Mouse (Mus musculus) stomach, embryonic 14.5 days (tissue): ENCODE results near the gene Siglech. TPM values are rescaled to one million over a fixed set of nuclear protein-coding genes. Genes with fewer than 3 reads are reported as not detected.

Experiments
- ATAC-seq: fragments of 200-750 bp; cut with Nextera tagmentation; 2 replicates; pipeline ENCODE4 v1.8.0; 2017; ENCODE audit warnings: low read depth, moderate TSS enrichment; ENCODE audit not compliant: insufficient number of reproducible peaks, insufficient read depth, low FRiP score
- H3K27ac ChIP-seq: fragments of 300-500 bp; sonication (generic); 2 replicates; pipeline ENCODE4 v1.5.1; 2014; ENCODE audit warnings: mild to moderate bottlenecking, low read length, moderate library complexity, mixed read lengths
- H3K27me3 ChIP-seq: fragments of 300-500 bp; sonication (generic); 2 replicates; pipeline ENCODE4 v1.6.1; 2014; ENCODE audit warnings: low read length, control low read depth, mixed read lengths; ENCODE audit not compliant: control insufficient read depth, insufficient read depth
- H3K36me3 ChIP-seq: fragments of 300-500 bp; sonication (generic); 2 replicates; pipeline ENCODE4 v1.6.1; 2014; ENCODE audit warnings: mild to moderate bottlenecking, control low read depth, low read length, moderate library complexity, mixed read lengths; ENCODE audit not compliant: control insufficient read depth, insufficient read depth
- H3K4me1 ChIP-seq: fragments of 300-500 bp; sonication (generic); 2 replicates; pipeline ENCODE4 v1.6.1; 2014; ENCODE audit warnings: low read length, control low read depth, mixed read lengths; ENCODE audit not compliant: control insufficient read depth, insufficient read depth
- H3K4me2 ChIP-seq: fragments of 300-500 bp; sonication (generic); replicated peaks from 2 replicates; pipeline ENCODE4 v1.6.1; 2014; ENCODE audit warnings: low read depth, low read length, control low read depth
- H3K4me3 ChIP-seq: fragments of 300-500 bp; sonication (generic); 2 replicates; pipeline ENCODE4 v1.5.1; 2014; ENCODE audit warnings: low read depth, low read length, control low read depth
- H3K9ac ChIP-seq: fragments of 300-500 bp; sonication (generic); replicated peaks from 2 replicates; pipeline ENCODE4 v1.6.1; 2014; ENCODE audit warnings: low read depth, mild to moderate bottlenecking, control low read depth, low read length, moderate library complexity, mixed read lengths
- H3K9me3 ChIP-seq: fragments of 300-500 bp; sonication (generic); 2 replicates; pipeline ENCODE4 v1.6.1; 2016; ENCODE audit warnings: low read depth, low read length, control low read depth; ENCODE audit not compliant: control insufficient read depth
- WGBS: fragments of 180-500 bp; shearing (Covaris S2); extraction: QIAGEN DNeasy Blood & Tissue Kit; methylation state at CpG from one replicate; pipeline ENCODE4 v1.1.7; 2014; 5-methylcytosine and 5-hydroxymethylcytosine counted together
- polyA plus RNA-seq: library from polyadenylated mRNA; unstranded; fragments of >200 nt; fragmentation: Nextera tagmentation; extraction: Ambion mirVana; gene quantifications from 2 replicates; pipeline ENCODE4 v1.2.1, GENCODE M21; 2014

Siglech gene
- polyA plus RNA-seq, 1 experiment from 2014 or later = 1.4 TPM

DNA sequence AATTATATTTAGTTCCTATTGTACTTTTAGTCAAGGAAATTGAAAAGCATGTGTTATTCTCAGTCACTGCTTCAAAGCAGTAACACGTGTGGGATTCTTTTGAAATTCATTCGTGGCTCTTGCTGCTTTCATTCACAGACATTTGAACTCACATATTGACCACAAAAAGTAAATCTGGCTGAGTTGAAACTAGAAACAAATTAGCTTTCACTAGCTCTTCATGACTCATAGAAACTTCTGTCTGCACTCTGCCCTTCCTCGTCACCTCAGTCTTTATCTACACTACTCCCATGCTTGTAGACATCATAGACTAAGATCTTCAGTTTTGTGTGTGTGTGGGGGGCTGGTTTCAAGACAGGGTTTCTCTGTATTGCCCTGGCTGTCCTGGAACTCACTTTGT, 32.0 kb downstream of the Siglech start:
- peaks cover 3% of the 10 kb centered on the region for H3K4me1 ChIP-seq
- H3K36me3 ChIP-seq = peaks cover 62% of the 10 kb centered on the region
- H3K27me3 ChIP-seq = no peaks in the 10 kb centered on the region
- no peak overlapping the region for H3K27ac ChIP-seq
- H3K4me3 ChIP-seq = no peak overlapping the region
- H3K9me3 ChIP-seq = no peaks in the 10 kb centered on the region
- WGBS = 89% methylated on average over 3 of the region's 3 CpGs
- ATAC-seq = no peak
- no peak overlapping the region for H3K4me2 ChIP-seq
- no peak overlapping the region for H3K9ac ChIP-seq

DNA sequence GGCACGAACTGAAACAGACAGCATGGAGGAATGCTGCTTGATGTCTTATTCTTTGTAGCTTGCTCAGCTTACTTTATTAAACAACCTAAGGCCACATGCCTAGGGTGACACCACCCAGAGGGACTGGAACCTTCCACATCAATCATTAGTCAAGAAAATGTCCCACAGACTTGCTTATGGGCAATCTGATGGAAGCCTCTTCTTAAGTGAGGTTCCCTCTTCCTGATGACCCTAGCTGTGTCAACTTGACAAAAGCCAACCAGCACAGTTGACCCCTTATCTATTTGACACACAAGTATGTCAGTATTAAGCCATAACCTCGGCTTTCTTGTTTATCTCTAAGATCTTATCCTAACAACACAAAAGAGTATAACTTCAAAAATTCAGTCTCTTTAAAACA, 42.0 kb downstream of the Siglech start:
- Histone ChIP-seq H3K9me3 (no peaks in the 10 kb centered on the region), H3K9ac (no peak overlapping the region), H3K4me3 (no peak overlapping the region), H3K27ac (no peak overlapping the region), H3K36me3 (peaks cover 70% of the 10 kb centered on the region), H3K4me1 (no peaks in the 10 kb centered on the region), H3K27me3 (no peaks in the 10 kb centered on the region), H3K4me2 (no peak overlapping the region)
- WGBS = 80% methylated on average over 2 of the region's 2 CpGs
- ATAC-seq = no peak

DNA sequence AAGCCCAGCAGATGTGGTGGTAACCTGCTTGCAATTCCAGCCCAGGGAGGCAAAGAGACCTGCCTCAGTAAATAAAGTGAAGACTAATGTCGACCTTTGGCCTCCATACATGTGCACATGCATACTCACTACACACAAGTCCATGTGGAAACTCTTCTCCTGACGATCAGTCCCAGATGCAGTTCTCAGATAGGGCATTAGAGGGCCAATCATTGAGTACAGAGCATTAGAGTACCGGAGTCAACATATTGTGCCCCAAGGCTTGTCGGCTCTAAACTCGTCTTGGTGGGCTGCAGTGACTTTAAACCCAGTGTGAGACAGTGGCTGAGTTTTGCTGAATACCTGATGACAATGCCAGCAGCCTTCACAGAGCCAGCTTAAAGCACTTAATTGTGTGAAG, 56.5 kb downstream of the Siglech start:
- Histone ChIP-seq H3K27me3 (no peaks in the 10 kb centered on the region), H3K9me3 (no peaks in the 10 kb centered on the region), H3K9ac (no peak overlapping the region), H3K4me3 (no peak overlapping the region), H3K27ac (no peak overlapping the region), H3K4me2 (no peak overlapping the region), H3K4me1 (no peaks in the 10 kb centered on the region), H3K36me3 (peaks cover 64% of the 10 kb centered on the region)
- ATAC-seq = no peak
- 84% methylated on average over 5 of the region's 5 CpGs for WGBS

DNA sequence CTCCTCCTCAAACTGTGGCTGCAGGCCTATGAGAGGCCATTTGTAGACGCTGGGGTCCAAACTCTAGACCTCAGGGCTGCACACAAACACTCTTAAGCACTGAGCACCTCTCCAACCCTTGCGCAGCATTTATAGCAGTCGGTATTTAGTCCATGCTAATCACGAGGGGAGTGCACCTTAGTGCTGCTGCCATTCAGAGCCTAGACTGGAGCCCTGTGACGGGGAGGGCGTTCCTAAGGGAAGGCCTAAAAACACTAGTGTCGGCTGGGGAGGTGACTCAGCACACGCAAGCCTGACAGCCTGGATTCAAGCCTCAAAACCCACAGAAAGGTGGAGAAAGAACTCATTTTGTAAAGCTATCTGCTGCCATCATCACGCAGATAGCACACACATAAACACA, 59.6 kb downstream of the Siglech start:
- Histone ChIP-seq H3K4me1 (no peaks in the 10 kb centered on the region), H3K36me3 (peaks cover 67% of the 10 kb centered on the region), H3K4me3 (no peak overlapping the region), H3K9me3 (no peaks in the 10 kb centered on the region), H3K27me3 (no peaks in the 10 kb centered on the region), H3K4me2 (no peak overlapping the region), H3K9ac (no peak overlapping the region), H3K27ac (no peak overlapping the region)
- no peak for ATAC-seq
- WGBS = 86% methylated on average over 9 of the region's 9 CpGs

Other genes with a start within 250 kb of the Siglech start
- gene Tubgcp5, start 26.0 kb downstream of the Siglech start, polyA plus RNA-seq = 36.1 and 37.0 TPM in 2 replicates
- gene Cyfip1, start 73.6 kb downstream of the Siglech start, polyA plus RNA-seq = 123 and 128 TPM in 2 replicates
- 53.2 and 58.7 TPM in 2 replicates for gene Nipa2, start 194.3 kb downstream of the Siglech start, polyA plus RNA-seq